Mouse (Mus musculus) embryonic facial prominence, embryonic 11.5 days (tissue): ENCODE results near the gene Tmc3. TPM values are rescaled to one million over a fixed set of nuclear protein-coding genes. Genes with fewer than 3 reads are reported as not detected.

Source experiments
- ATAC-seq: fragments of 200-750 bp; cut with Nextera tagmentation; replicated peaks from 2 replicates; pipeline ENCODE4 v1.8.0; 2017; ENCODE audit warnings: low read depth; ENCODE audit not compliant: insufficient number of reproducible peaks, low FRiP score, low TSS enrichment
- DNase-seq: peaks from one replicate; pipeline ENCODE4 v3.0.0-alpha.2; 2015; ENCODE audit warnings: low spot score
- H3K27ac ChIP-seq: fragments of 300-500 bp; sonication (generic); replicated peaks from 2 replicates; pipeline ENCODE4 v1.5.1; 2014; ENCODE audit warnings: mild to moderate bottlenecking, low read depth, low read length, control low read depth
- H3K27me3 ChIP-seq: fragments of 300-500 bp; sonication (generic); 2 replicates; pipeline ENCODE4 v1.6.1; 2014; ENCODE audit warnings: mild to moderate bottlenecking, low read length, moderate library complexity, mixed read lengths; ENCODE audit not compliant: control insufficient read depth, insufficient read depth
- H3K36me3 ChIP-seq: fragments of 300-500 bp; sonication (generic); replicated peaks from 2 replicates; pipeline ENCODE4 v1.6.1; 2014; ENCODE audit warnings: low read depth, mild to moderate bottlenecking, low read length, moderate library complexity, mixed read lengths; ENCODE audit not compliant: control insufficient read depth, insufficient read depth
- H3K4me1 ChIP-seq: fragments of 300-500 bp; sonication (generic); 2 replicates; pipeline ENCODE4 v1.6.1; 2014; ENCODE audit warnings: low read length, mixed read lengths; ENCODE audit not compliant: control insufficient read depth, insufficient read depth
- H3K4me2 ChIP-seq: fragments of 300-500 bp; sonication (generic); 2 replicates; pipeline ENCODE4 v1.6.1; 2014; ENCODE audit warnings: low read depth, mild to moderate bottlenecking, control low read depth, low read length, moderate library complexity
- H3K4me3 ChIP-seq: fragments of 300-500 bp; sonication (generic); 2 replicates; pipeline ENCODE4 v1.5.1; 2014; ENCODE audit warnings: low read depth, low read length, control low read depth
- H3K9ac ChIP-seq: fragments of 300-500 bp; sonication (generic); replicated peaks from 2 replicates; pipeline ENCODE4 v1.6.1; 2014; ENCODE audit warnings: mild to moderate bottlenecking, control low read depth, low read length
- H3K9me3 ChIP-seq: fragments of 300-500 bp; sonication (generic); replicated peaks from 2 replicates; pipeline ENCODE4 v1.6.1; 2016; ENCODE audit warnings: mild to moderate bottlenecking, low read length, inconsistent platforms, mixed read lengths; ENCODE audit not compliant: control insufficient read depth
- WGBS: fragments of 180-500 bp; shearing (Covaris S2); extraction: QIAGEN DNeasy Blood & Tissue Kit; methylation state at CpG from one replicate; pipeline ENCODE4 v1.1.7; 2014; 5-methylcytosine and 5-hydroxymethylcytosine counted together
- polyA plus RNA-seq: library from polyadenylated mRNA; unstranded; fragments of >200 nt; fragmentation: Nextera tagmentation; extraction: Ambion mirVana; gene quantifications from 2 replicates; pipeline ENCODE4 v1.2.1, GENCODE M21; 2014

Gene Tmc3
- polyA plus RNA-seq, 1 experiment from 2014 or later: 1.1 TPM

DNA sequence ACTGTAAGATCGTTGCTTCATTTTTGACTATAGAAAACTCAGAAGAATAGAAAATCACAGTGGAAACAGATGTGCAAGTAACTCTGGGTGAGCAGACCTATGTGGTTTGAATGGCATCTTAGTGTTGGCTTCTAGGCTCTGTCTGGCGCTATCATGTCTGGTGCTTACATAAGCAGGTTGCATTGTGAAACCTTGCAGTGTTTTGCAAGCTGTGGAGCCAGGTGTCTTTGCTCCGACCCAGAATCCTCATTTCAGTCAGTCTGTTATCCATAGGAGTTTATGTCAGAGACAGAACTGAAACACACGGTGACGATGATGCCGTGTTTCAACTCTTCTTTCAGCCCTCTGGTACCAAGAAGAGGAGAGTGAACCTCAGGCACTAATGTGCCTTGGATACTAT lies 49.1 kb downstream of the Tmc3 start:
- Histone ChIP-seq H3K27me3 (no peaks in the 10 kb centered on the region), H3K9me3 (no peaks in the 10 kb centered on the region), H3K4me3 (no peak overlapping the region), H3K4me2 (no peak overlapping the region), H3K4me1 (0 out of 2 replicates have a peak, but pooled peaks cover 3% of the 10 kb centered on the region), H3K36me3 (no peaks in the 10 kb centered on the region), H3K9ac (no peak overlapping the region), H3K27ac (no peak overlapping the region)
- WGBS: 92% methylated on average over 6 of the region's 6 CpGs
- ATAC-seq (no peak), DNase-seq (no peak)

DNA sequence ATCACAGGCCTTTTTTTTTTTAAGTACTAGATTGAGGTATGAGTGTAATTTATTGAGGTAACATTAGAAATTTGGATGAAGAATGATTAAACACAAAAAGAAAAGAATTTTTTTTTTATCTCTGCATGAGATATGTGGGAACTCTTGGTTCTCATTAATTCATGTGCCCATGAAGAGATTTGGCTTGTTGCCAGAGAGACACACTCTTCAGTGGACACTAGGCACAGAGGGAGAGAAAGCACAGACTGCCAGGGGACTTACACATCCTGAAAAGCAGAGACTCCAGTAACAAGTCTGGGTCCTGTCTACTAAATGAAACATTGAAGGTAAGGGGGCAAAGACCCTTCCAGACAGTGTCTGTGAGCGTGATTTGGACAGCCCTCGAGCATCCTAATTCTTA lies 51.0 kb downstream of the Tmc3 start:
- H3K4me1 ChIP-seq: 0 out of 2 replicates have a peak, but pooled peaks cover 3% of the 10 kb centered on the region
- no peak overlapping the region for H3K27ac ChIP-seq
- ATAC-seq (no peak), DNase-seq (no peak)
- WGBS: 81% methylated on average over 2 of the region's 2 CpGs
- H3K4me3 ChIP-seq: no peak overlapping the region
- no peak overlapping the region for H3K4me2 ChIP-seq
- H3K27me3 ChIP-seq: no peaks in the 10 kb centered on the region
- peaks cover 3% of the 10 kb centered on the region for H3K36me3 ChIP-seq
- H3K9me3 ChIP-seq: no peaks in the 10 kb centered on the region
- H3K9ac ChIP-seq: no peak overlapping the region

DNA sequence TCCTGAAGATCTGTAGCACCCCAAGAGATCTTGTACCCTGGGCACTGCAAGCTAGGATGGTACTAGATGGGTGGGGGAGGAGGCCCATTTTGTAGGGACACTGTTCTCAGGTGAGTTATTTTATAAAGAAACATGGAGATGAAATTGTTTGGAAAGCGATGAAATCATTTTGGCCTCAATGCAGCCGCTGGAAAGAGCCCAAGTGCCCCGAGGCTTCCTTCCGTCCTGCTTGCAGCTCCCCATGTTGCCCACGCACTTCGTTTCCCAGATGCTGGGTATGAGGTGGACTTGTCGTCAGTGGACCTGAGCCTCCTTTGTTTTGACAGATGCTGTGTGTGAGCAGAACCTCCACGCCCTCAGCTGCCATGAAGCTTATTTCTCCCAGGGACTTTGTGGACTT lies 51.7 kb downstream of the Tmc3 start:
- Histone ChIP-seq H3K4me2 (no peak overlapping the region), H3K36me3 (peaks cover 3% of the 10 kb centered on the region), H3K4me3 (no peak overlapping the region), H3K27ac (no peak overlapping the region), H3K4me1 (no peaks in the 10 kb centered on the region), H3K27me3 (no peaks in the 10 kb centered on the region), H3K9ac (no peak overlapping the region), H3K9me3 (no peaks in the 10 kb centered on the region)
- DNase-seq (no peak), ATAC-seq (no peak)
- WGBS: 87% methylated on average over 8 of the region's 8 CpGs

DNA sequence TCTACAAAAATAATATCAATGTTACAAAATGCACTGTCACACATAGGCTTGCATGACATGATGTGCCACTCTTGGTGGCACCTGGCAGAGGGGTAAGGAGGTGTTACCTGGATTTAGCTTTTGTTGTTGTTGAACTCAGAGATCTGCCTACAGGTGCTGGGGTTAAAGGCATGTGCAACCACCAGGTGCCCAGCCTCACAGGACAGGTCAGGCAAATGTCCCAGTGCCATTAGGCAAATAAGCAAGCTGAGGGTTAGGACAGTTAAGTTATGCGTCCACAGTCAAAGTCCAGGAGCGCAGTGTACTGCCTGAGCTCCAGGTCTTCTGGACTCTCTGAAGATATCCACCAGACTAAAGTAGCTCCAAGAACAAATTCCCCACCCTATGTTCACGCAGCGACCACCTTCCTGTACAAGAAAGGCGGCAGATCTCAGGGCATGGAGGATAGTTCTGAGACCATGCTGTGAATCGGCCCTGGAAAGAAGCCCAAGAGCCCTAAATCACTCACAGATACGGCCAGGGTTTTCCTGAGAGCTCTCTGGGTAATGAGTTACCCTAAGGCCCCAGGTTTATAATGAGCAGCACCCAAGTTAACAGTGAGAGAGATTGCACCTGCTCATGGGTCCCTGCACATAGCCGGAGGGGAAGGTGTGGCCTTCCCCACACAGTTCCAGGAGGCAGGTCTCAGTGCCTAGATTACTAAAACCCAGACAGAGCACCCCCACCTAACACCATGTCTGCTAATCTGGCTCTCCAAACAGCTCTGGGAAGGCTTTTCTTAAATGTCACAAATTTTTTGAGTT lies 53.3 kb downstream of the Tmc3 start:
- H3K36me3 ChIP-seq: peaks cover 3% of the 10 kb centered on the region
- ATAC-seq: no peak
- WGBS: 91% methylated on average over 8 of the region's 8 CpGs

DNA sequence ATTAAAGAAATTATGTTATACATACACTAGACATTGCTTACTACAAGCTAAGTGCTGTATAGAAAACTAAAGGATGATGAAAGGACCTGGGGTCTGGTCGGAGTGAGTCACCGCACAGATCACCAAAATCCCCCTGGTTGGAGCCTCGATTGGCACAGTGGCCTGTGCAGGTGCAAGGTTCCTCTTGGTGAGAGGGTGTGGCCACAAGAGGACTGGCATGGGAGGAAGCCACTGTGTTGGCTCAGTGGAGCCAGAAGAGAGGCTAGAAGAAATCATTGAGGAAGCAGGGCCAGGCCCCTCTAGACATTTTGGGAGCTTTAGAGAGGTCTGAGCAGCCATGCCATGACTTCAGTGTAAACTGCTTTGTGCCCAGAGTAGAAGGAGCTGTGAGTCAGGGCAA lies 54.4 kb downstream of the Tmc3 start:
- Histone ChIP-seq H3K4me2 (no peak overlapping the region), H3K9me3 (no peaks in the 10 kb centered on the region), H3K36me3 (peaks cover 3% of the 10 kb centered on the region), H3K4me1 (no peaks in the 10 kb centered on the region), H3K9ac (no peak overlapping the region), H3K27me3 (no peaks in the 10 kb centered on the region), H3K27ac (no peak overlapping the region), H3K4me3 (no peak overlapping the region)
- ATAC-seq: no peak
- DNase-seq: no peak
- WGBS: 85% methylated on average over 3 of the region's 3 CpGs

More for the DNA sequence above, 53.3 kb downstream of the Tmc3 start:
- Histone ChIP-seq H3K9me3 (no peaks in the 10 kb centered on the region), H3K4me3 (no peak overlapping the region), H3K9ac (no peak overlapping the region), H3K27ac (no peak overlapping the region), H3K4me2 (no peak overlapping the region), H3K27me3 (no peaks in the 10 kb centered on the region), H3K4me1 (no peaks in the 10 kb centered on the region)
- no peak for DNase-seq

DNA sequence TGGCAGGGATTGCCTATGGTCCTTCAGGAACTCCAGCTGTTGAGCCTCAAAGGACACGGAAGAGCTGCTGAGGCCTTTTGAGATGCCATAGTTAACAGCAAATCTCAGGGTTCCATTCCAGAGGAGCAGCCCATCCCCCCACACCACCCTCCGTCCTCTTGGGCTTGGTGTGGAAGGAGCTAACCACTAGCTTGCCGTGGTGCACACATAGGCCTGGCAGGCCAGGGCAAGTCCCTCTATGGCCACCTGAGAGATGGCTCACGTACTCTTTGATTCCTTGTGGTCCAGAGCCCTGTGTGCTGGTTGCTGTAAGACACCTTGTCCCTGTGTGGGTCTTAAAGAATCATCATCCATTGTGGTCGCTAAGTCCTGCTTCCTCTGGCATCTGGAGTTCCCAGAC lies 55.9 kb downstream of the Tmc3 start:
- Histone ChIP-seq H3K27ac (no peak overlapping the region), H3K36me3 (peaks cover 3% of the 10 kb centered on the region), H3K9me3 (no peaks in the 10 kb centered on the region), H3K9ac (no peak overlapping the region), H3K4me2 (no peak overlapping the region), H3K4me3 (no peak overlapping the region), H3K27me3 (no peaks in the 10 kb centered on the region), H3K4me1 (no peaks in the 10 kb centered on the region)
- 85% methylated on average over 5 of the region's 5 CpGs for WGBS
- ATAC-seq (no peak), DNase-seq (no peak)

DNA sequence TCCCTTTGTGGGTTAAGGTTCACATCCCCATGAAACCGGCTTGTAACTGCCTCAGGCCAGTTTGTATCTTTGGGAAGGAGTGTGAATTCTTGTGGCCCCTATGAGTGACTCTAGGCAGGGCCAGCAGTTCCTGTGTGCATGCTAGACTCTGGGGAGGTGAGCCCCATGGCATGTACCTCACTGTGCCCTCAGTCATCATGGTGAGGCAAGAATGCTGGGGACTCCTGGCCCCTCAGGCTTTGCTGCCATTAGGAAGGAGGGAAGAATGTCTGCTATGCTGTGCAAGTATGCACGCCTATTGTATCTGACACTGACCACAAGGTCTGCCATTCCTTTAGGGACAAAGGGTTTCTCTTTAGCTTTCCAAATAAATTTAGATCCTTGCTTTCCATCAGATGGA lies 56.4 kb downstream of the Tmc3 start:
- no peak for DNase-seq
- Histone ChIP-seq H3K4me3 (no peak overlapping the region), H3K4me2 (no peak overlapping the region), H3K4me1 (no peaks in the 10 kb centered on the region), H3K27me3 (no peaks in the 10 kb centered on the region), H3K27ac (no peak overlapping the region), H3K9me3 (no peaks in the 10 kb centered on the region), H3K9ac (no peak overlapping the region), H3K36me3 (peaks cover 3% of the 10 kb centered on the region)
- ATAC-seq: no peak
- WGBS: 47% methylated on average over 2 of the region's 2 CpGs

DNA sequence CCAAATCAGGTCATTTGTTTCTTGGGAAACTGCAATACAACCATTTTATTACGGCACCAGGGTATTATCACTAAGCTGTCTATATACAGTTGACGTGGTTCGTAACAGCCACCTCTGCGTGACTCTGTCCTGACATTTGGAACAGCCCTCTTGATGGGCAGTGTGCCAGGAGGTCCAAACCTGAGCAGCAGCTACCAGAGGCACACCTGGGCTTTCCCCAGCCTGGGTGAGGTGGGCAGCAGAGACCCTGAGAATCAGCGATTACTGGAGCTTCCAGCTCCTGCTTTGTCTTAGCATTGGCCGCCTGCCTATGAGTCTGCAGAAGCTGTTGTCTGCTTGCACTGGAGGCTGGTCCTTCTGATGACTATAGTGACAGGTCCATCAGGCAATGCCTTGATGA lies 58.9 kb downstream of the Tmc3 start:
- no peak for DNase-seq
- H3K27ac ChIP-seq: no peak overlapping the region
- peaks cover 3% of the 10 kb centered on the region for H3K36me3 ChIP-seq
- H3K4me2 ChIP-seq: no peak overlapping the region
- no peak overlapping the region for H3K4me3 ChIP-seq
- ATAC-seq: no peak
- H3K4me1 ChIP-seq: no peaks in the 10 kb centered on the region
- H3K27me3 ChIP-seq: no peaks in the 10 kb centered on the region
- H3K9me3 ChIP-seq: no peaks in the 10 kb centered on the region
- WGBS: 89% methylated on average over 6 of the region's 6 CpGs
- no peak overlapping the region for H3K9ac ChIP-seq
